Mouse (Mus musculus): ENCODE results near the gene Gm49630.
"Not testable (repeated sequence)": the region's sequence is repeated elsewhere in the genome, so short reads cannot be mapped to it uniquely, and the experiment has no call there.

Gene Gm49630

GRCm38 (mm10) chr17:7366676-7367374 lies 5.0 kb downstream of the Gm49630 start:
- not testable (repeated sequence) for DNase-seq

DNA sequence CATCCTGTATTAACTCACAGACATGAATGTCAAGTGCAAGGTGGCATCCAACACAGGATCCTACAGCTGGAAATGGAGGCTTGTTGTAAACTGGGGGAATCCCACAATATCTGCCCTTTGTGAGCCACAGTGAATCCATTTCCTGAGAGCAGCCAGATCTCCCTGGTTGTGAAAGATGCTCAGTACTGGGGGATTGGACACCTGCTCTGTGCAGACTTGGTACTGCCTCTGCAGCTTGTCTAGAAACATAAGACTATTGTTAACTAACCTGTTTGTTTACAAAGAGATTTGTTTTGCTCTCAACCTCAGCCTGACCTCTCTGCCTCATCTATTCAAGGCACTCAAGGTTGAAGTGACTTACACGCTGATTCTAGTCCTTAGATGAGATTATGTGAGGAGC lies 5.5 kb downstream of the Gm49630 start:
- DNase-seq: not testable (repeated sequence)

GRCm38 (mm10) chr17:7365615-7366014 lies 6.2 kb downstream of the Gm49630 start:
- not testable (repeated sequence) for DNase-seq

DNA sequence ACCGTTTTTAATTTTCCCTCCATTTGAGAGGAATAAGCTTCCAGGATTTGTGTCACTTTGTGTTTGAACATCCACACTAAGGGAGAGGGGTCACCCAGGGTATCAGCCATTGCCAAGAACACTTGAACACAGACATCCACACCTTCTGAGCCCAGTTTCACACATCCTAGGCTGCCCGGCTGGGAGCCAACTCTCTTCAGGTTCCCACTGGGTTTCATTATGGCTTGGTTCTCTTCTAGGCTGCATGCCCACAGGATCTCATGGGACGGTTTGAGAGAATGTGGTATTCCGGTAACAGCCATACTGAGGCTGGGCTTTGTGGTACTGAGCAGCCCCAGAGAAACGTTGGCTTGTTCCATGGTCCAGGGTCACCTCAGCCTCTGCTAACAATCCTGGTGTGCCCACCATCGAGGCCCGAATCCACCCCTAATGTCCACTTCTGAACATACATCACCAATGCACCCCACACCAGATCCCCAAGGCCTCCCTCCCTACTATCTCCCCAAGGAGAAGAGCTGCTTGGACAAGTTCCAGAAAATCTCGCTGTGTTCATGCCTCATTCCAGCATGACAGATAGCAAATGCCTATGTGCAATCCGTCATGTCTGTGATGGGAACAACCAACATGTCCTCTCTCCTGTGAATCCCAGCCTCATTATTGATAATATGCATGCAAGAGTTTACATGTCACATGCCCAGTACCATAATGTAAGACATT lies 10.9 kb downstream of the Gm49630 start:
- DNase-seq: peak; percentile 35

DNA sequence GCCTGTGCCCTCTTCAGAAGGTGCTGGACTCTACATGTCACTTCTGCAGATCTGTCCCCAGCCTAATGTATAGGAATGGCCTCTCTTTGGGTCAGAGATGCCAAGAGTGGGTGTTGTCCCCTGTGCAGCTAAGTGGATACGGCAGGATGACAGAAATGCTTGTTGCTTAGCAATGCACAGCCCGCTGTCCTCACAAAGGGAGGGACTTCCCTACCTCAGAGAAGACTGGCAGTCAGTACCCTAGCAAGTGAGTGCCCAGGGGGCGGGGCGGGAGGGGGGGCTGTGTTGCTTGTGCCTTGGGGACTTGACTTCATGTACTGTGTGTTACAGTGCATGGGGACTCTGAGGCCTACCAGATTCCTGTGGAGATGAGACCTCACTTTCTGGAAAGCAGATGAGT lies 12.0 kb downstream of the Gm49630 start:
- not testable (repeated sequence) for DNase-seq

DNA sequence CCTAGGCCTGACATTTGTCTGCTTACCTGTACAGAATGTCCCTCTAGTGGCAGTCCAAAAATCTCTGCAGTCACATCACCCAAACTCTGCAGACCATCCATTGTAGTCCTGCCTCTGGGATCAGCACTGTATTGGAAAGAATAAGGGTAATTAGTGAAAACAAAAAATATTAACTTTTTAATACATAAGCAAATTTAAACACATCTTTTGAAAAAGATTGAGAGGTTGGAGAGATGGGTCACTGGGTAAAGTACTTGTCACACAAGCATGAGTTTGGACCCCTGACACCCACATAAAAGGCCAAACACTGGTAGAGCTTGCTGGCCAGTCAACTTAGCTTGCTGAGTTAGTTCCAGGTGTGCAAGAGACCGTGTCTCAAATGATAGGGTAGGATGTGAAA lies 19.2 kb downstream of the Gm49630 start, which contains the start of gene Ttll2:
TSS of gene Ttll2 (minus strand) at position 101 of the 400 bp plus-strand sequence.
- DNase-seq: not testable (repeated sequence)

DNA sequence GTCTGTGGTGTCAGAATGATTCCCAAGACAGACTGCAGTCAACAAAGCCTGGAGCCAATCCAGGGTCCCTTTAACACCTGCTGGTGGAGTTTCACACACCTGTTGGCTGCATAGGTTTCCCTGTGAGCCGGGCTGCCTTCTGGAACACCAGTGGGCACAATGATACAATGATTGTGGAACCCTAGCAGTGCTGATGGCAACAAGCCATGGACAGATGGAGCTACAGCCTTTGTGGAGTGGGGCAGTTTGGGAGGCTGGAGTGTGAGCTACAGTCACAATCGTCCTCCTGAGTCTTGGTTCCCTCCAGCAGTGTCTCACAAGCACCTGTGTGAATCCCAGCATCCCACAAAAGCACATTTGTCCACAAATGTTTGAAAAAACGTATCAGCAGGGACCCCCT lies 23.0 kb downstream of the Gm49630 start:
- DNase-seq: not testable (repeated sequence)

GRCm38 (mm10) chr17:7337381-7337780 lies 34.4 kb downstream of the Gm49630 start:
- not testable (repeated sequence) for DNase-seq

DNA sequence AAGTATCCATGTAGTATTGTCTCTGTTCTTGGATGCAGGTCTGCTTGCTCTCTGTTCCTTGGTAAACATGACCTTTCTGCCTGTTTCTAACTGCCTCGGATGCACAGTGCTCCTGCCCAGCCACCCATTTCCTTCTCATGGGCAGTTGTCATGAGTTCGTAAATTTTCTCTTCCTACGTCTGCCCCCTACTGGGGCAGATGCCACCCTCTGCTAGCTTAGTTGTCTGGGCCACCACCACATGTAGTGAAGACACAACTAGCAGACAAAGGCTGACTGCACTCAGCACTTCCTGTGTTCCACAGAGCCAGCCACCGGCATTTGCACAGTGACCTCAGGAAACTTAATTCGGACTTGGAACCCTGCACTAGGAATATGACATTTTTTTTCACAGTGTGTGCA lies 39.0 kb downstream of the Gm49630 start:
- not testable (repeated sequence) for DNase-seq

DNA sequence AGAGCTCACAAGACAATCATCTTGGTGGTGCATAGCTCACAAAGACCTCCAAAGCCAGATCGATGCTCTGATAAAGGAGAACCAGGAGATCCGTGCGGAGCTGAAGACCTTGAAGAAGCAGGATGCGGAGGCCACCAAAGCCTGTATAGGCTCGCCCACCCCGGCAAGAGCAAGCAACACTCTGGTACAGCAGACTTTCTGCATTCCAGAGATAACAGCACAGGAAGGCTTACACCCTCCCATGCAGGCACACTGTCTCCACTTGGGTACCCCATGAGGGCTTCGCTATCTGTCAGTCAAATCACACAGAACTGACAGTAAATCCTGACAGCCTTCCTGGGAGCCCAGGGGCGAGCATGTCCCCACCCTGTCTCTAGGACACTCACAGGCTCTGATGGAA lies 45.4 kb downstream of the Gm49630 start:
- not testable (repeated sequence) for DNase-seq

DNA sequence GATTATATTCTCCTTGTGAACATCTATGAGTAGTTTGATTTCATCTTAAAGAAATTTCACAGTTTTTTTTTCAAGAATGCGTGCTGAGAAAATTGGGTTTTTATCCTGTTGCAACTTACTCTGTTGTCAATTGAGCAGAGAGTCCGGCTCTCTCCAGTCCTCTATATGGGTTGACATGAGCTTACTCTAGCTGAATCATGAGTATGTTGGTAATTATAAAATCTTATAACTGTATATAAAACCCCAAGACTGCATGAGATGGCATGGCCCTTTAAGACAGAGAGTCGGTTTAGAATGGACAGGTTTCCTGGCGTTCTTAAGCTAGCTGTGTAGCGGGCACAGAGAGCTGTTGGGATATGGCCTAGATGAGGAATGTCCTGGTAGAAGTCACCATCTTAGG lies 47.4 kb downstream of the Gm49630 start, which contains the start of gene Tcp10a:
TSS of gene Tcp10a (plus strand) at position 301 of the 400 bp plus-strand sequence.
- not testable (repeated sequence) for DNase-seq

DNA sequence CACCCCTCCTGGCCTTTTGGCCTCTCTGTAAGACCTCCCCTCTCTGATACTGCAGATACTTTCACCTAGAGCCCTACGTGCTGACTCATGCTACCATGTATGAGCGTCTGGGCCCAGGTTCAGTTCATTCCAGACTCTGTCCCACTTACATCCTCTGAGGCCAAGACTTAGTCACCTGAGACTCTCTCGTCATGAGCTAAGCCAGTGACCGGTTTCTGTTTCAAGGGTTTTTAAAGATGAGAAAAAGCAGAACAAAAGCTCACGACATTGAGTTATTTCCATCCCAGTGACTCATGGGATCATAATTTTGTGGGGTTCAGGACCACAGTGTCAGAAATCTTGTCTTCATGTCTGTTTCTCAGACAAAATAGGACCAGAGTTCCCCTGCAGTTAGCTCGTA lies 52.0 kb downstream of the Gm49630 start:
- DNase-seq: not testable (repeated sequence)

- not testable (repeated sequence) for DNase-seq
Observed at GRCm38 (mm10) chr17:7315693-7316382, 55.9 kb downstream of the Gm49630 start.

- not testable (repeated sequence) for DNase-seq
Observed at GRCm38 (mm10) chr17:7306278-7307196, 65.2 kb downstream of the Gm49630 start.
